Comparison of ENCODE assay signal across 19 mouse cellular contexts in genomic region chr10:96150401-96151116, GRCm38 (mm10). TPM values are rescaled to one million over a fixed set of nuclear protein-coding genes. Genes with fewer than 3 reads are reported as not detected.
DNase-seq lines count a peak whose midpoint lies in the region; ATAC-seq and TF ChIP-seq lines count a peak whose summit lies in the region.
"Had no signal": no experiment of that assay in that cellular context is flagged by ENCODE, and none has a peak within 500 bp of the region (broad histone marks: within the 10 kb centered on the region; RNA-seq: fewer than 3 reads in every experiment).

No protein-coding gene starts in this region.

- no peak overlapping the region for H3K9ac ChIP-seq in liver, embryonic 12.5 days
- H3K9ac ChIP-seq in lung, postnatal 0 days (replicated peaks; ENCODE audit: low read depth): no peak overlapping the region
- H3K9ac ChIP-seq: limb, embryonic 12.5 days had no signal

- no peaks in the 10 kb centered on the region for H3K9me3 ChIP-seq in liver, embryonic 12.5 days (replicated peaks)
- H3K9me3 ChIP-seq in lung, postnatal 0 days (ENCODE audit: low read length): no peaks in the 10 kb centered on the region
- H3K9me3 ChIP-seq: limb, embryonic 12.5 days; midbrain, embryonic 10.5 days had no signal

- DNase-seq in adrenal gland, postnatal 14 days: peak; percentile 41
- no peak for DNase-seq in adrenal gland, postnatal 25 days
- DNase-seq in liver: no peak
- peak; percentile 80 for DNase-seq in lung, postnatal 0 days (ENCODE audit: low spot score)
- no peak for DNase-seq in left cerebral cortex, postnatal 14 days (ENCODE audit: low spot score in 2 of 2)
- no peak for DNase-seq in embryo, embryonic 9.5 days (ENCODE audit: extremely low spot score)
- DNase-seq: retina, postnatal 1 day; thymus, postnatal 14 days had no signal

- no peak overlapping the region for H3K4me3 ChIP-seq in liver, embryonic 12.5 days
- H3K4me3 ChIP-seq in lung, postnatal 0 days (ENCODE audit: low read depth, low read length): no peak overlapping the region
- H3K4me3 ChIP-seq: limb, embryonic 12.5 days; midbrain, embryonic 10.5 days had no signal

- peak; percentile 71 for TF ChIP-seq EP300 in lung, postnatal 0 days (IDR thresholded peaks at IDR 0.05)

- no peak overlapping the region for H3K27ac ChIP-seq in liver, embryonic 12.5 days
- peak overlapping the region; percentile 51; the same call in 1 of the 2 replicates for H3K27ac ChIP-seq in lung, postnatal 0 days (ENCODE audit: low read length)
- H3K27ac ChIP-seq: limb, embryonic 12.5 days; midbrain, embryonic 10.5 days had no signal

- no peak for TF ChIP-seq CTCF in lung, postnatal 0 days (IDR thresholded peaks at IDR 0.05)

- ATAC-seq in liver, embryonic 12.5 days: 0 out of 2 replicates have a peak, but pooled peaks have one; percentile 18
- ATAC-seq in lung, postnatal 0 days: peak; percentile 93
- ATAC-seq in neutrophil, adult 5-6 weeks (ENCODE audit: extremely low read depth, insufficient number of reproducible peaks, low FRiP score, poor library complexity, severe bottlenecking): peak; percentile 46
- ATAC-seq: inflammation-experienced regulatory T-cells, adult 6 months had no signal

- H3K27me3 ChIP-seq in liver, embryonic 12.5 days (replicated peaks): no peaks in the 10 kb centered on the region
- no peaks in the 10 kb centered on the region for H3K27me3 ChIP-seq in lung, postnatal 0 days (replicated peaks; ENCODE audit: insufficient read depth, low read length)
- H3K27me3 ChIP-seq: limb, embryonic 12.5 days had no signal

- 45% methylated on average over 12 of the region's 12 CpGs for WGBS in liver, embryonic 12.5 days (ENCODE audit: insufficient replicate concordance)
- 64% methylated on average over 12 of the region's 12 CpGs for WGBS in lung, postnatal 0 days

- H3K4me2 ChIP-seq in liver, embryonic 12.5 days: no peak overlapping the region
- no peak overlapping the region for H3K4me2 ChIP-seq in lung, postnatal 0 days (replicated peaks; ENCODE audit: low read depth, low read length)
- H3K4me2 ChIP-seq: limb, embryonic 12.5 days had no signal

- no peaks in the 10 kb centered on the region for H3K4me1 ChIP-seq in liver, embryonic 12.5 days
- H3K4me1 ChIP-seq in lung, postnatal 0 days (ENCODE audit: insufficient read depth, low read depth, low read length): no peaks in the 10 kb centered on the region

- no peaks in the 10 kb centered on the region for H3K36me3 ChIP-seq in liver, embryonic 12.5 days
- no peaks in the 10 kb centered on the region for H3K36me3 ChIP-seq in lung, postnatal 0 days (ENCODE audit: insufficient read depth, low read length)
- H3K36me3 ChIP-seq: G1E; limb, embryonic 12.5 days; midbrain, embryonic 10.5 days had no signal

- intact Hi-C loops in left cerebral cortex, postnatal 14 days (cut with DNase I): no loop called here

RNA-seq across cellular contexts. Expression of gene Gm5426, which starts 14.2 kb away (rescaled TPM):
- not detected in 2 replicates for total RNA-seq in adrenal gland, postnatal 14 days (2021)
- not detected in 2 replicates for total RNA-seq in adrenal gland, postnatal 25 days (2021)
- polyA plus RNA-seq in liver, embryonic 12.5 days (2016; fragmentation: Nextera tagmentation; extraction: Ambion mirVana): not detected in 2 replicates
- polyA plus RNA-seq in lung, postnatal 0 days (2015; fragmentation: Nextera tagmentation; extraction: Ambion mirVana): not detected in 2 replicates
- total RNA-seq in neutrophil, adult 5-6 weeks (2017): not detected in 2 replicates
- not detected for total RNA-seq in left cerebral cortex, postnatal 14 days (2021)
- total RNA-seq: G1E; heart, postnatal 14 days; layer of hippocampus, postnatal 14 days had no signal
- polyA plus RNA-seq: embryonic facial prominence, embryonic 11.5 days; forebrain, embryonic 11.5 days; G1E; limb, embryonic 12.5 days; midbrain, embryonic 10.5 days; neural tube, embryonic 11.5 days had no signal

Comparison
In these comparisons a context has a peak if more than half of its experiments do, and no peak if none do; other contexts are left out.
1. DNase-seq: peak in adrenal gland, postnatal 14 days (single experiment) and lung, postnatal 0 days (single experiment); none in adrenal gland, postnatal 25 days (single experiment), liver (single experiment), left cerebral cortex, postnatal 14 days (0 of 2) and embryo, embryonic 9.5 days (single experiment).
2. ATAC-seq: peak in every context shown above with its lines; median percentile 93 in lung, postnatal 0 days; 46 in neutrophil, adult 5-6 weeks; 18 in liver, embryonic 12.5 days.